Mouse (Mus musculus): ENCODE data around the gene Tmem121b.

DNA sequence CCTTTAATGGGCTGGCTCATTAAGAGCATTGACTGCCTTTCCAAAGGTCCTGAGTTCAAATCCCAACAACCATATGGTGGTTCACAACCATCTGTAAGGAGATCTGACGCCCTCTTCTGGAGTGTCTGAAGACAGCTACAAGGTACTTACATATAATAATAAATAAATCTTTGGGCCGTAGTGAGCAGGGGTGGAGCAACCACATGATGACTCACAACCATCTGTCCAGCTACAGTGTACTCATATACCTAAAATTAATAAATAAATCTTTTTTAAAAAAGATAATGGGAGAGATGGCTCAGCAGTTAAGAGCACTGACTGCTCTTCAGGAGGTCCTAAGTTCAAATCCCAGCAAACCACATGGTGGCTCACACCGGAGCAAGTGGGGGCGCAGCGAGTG lies 35.9 kb downstream of the Tmem121b start:
- TF ChIP-seq CTCF (IDR thresholded peaks at IDR 0.05; ENCODE audit: low read depth): no peak
- no peak for TF ChIP-seq EP300 (IDR thresholded peaks at IDR 0.05; ENCODE audit: low read depth)
